Mouse (Mus musculus) megakaryocyte progenitor cell, adult 5-6 weeks (primary cell): ENCODE measurements around the gene Cluh. TPM values are rescaled to one million over a fixed set of nuclear protein-coding genes. Genes with fewer than 3 reads are reported as not detected.

ENCODE experiments used
- ATAC-seq: replicated peaks from 2 replicates; pipeline ENCODE4 v1.8.0; 2016; ENCODE audit warnings: mild to moderate bottlenecking, moderate TSS enrichment, inconsistent platforms; ENCODE audit not compliant: poor library complexity
- total RNA-seq, 2 experiments: library from RNA; stranded (forward) in 1 of 2; stranded (reverse) in 1 of 2; fragments of 157-497, 149-512 nt in 1 of 2; fragments of 200-1000 nt in 1 of 2; gene quantifications; 2 replicates each; pipeline versions ENCODE4 v1.2.3 to v1.2.4; 2015 to 2017

Gene Cluh
- total RNA-seq, 2 experiments from 2014 or later, result 35.5 to 36.4 TPM

DNA sequence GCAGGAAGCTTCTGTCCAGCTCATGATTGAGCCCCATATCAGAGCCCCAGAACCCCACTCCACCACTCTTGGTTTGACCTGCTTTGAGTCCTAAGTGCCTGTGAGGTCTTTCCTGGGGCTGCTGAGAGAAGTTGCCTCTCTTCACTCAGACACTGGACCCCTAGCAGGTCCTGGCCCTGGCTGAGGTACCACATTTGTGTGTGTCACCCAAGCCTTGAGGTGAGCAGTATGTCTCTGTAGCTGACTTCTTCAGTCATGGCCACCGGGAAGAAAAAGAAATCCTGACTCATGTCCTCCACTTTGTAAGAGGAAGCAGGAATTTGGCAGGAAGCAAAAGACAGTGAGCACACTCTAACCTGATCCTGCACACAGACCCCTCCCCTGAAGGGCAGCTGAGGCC, 9.7 kb upstream of the Cluh start:
- ATAC-seq, result no peak

- peak; percentile 47 for ATAC-seq
These were observed 1.3 kb upstream of the Cluh start for GRCm38 (mm10) chr11:74647966-74648365.

- ATAC-seq, result peak; percentile 27
These were observed 619 bp upstream of the Cluh start for GRCm38 (mm10) chr11:74648676-74649075.

DNA sequence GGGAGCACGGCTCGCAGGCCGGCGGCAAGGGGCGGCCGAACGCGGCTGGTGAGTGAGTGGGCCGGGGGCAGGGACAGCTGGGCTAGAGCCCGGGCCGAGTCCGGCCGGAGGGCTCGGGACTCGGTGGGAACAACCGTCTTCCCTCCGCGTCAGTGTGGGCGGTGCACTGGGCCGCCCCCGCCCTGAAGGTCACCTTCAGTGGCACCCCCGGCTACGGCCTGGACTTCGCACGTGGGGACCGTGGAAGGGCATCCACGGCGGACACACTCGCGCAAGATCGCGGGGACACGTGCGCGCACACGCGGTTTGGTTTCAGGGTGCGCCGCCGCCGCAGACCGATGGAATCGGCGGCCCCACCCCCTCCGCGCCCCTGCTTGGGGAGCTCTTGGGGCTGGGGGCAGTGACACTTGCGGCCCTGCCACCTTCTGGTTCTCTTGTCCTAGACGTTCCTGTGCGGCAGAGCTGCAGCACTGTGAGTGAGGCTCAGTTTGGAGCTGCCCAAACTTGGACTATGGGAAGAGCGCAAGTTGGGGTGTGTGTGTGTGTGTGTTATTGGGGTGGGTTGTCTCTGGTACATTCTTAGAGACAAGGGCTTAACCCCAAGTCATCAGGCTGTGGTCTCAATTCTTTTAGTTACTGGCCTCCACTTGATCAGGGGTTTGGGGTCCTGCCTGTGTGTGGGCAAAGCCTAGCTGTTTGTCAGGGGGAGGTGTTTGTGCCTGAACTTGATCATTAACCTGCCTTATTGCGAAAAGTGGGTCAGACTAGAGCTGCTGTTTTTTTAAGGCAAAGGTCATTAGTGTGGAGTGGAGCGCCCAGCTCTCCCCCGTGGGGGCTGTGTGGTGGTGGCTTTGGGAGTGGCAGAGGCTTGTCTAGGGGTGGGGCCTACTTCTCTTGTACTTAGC, 604 bp downstream of the Cluh start:
- peak; percentile 37 for ATAC-seq

DNA sequence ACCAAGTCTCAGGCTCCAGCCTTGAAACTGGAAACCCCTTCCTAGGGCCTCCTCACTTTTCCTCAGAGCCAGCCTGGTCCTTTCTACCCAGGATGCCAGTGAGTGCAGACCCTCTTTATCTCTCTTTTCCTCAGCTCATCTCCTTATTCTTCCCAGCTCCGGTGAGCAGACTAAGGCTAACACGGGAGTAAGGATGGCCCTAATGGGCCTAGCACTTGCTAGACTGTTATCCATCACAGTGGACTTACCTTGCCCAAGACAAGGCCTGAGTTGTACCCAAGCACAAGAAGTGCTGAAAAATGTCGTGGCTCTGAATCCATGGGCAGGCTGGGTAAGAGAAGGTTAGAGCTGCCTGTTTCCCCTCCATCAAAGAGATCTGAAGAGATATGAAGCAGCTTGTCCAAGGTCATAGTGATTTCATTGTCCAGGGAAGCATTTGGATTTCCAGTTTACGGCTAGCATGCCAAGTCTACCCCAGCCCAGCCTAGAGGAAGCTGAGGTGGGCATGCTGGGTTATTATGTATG, 1.3 kb downstream of the Cluh start:
- no peak for ATAC-seq

- ATAC-seq, result no peak
These were observed 3.5 kb downstream of the Cluh start for GRCm38 (mm10) chr11:74652791-74653191.

DNA sequence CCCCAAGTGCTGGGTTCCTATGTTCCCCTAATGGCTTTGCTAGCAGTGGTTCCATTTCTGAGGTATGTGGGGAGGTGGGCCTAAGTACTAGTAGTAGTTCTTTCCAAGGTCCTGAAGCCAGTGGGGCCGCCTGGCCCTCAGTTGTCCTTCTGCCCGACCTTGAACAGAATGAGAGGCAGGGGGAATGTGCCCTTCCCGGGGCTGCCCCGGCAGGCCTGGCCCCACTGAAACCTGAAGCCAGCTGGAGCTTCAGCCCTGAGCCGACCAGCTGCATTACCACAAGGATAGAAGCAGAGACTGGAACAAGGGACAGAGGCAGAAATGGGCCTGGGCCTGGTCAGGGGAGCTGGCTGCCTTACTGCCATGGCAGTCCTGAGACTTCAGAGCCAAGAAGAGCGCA, 4.1 kb downstream of the Cluh start:
- no peak for ATAC-seq

DNA sequence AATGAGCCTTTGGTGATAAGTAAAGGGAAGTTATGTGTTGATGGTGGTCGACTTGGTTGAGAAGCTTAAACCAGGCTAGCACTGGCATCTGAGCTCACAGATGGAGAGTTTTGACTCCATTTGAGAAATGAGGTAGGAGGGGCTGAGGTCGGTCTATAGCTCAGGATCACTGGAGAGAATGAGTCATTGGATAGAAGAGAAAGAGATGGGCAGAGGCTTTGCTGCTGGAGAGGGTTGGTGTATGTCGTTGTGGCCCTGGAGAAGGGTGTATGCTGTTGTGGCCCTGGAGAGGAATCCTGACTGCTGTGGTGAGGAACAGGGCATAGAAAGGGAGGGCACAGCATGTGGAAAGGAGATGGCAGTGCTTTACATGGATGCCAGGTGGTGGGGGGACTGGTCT, 6.6 kb downstream of the Cluh start:
- no peak for ATAC-seq

GRCm38 (mm10) chr11:74660336-74660735, 11.0 kb downstream of the Cluh start:
- ATAC-seq, result no peak

- ATAC-seq, result no peak
These were observed 12.3 kb downstream of the Cluh start for GRCm38 (mm10) chr11:74661641-74662040.

DNA sequence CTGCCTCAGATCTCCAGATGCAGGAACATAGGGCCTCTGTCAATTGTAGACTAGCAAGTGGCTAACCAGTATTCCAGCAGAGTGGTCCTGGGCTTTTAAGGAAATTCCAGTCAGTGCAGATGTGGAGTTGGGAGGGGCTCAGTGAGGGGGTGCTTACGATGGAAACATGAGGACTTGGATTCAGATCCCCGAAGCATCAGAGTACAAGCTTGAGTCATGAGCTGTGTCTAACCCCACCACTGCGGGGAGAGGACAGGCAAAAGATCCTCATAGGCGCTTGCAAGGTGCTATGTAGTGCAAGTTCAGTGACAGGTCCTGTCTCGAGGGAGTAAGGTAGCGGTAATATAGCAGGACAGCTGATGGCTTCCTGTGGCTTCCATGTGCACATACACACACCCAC, 12.9 kb downstream of the Cluh start:
- no peak for ATAC-seq

DNA sequence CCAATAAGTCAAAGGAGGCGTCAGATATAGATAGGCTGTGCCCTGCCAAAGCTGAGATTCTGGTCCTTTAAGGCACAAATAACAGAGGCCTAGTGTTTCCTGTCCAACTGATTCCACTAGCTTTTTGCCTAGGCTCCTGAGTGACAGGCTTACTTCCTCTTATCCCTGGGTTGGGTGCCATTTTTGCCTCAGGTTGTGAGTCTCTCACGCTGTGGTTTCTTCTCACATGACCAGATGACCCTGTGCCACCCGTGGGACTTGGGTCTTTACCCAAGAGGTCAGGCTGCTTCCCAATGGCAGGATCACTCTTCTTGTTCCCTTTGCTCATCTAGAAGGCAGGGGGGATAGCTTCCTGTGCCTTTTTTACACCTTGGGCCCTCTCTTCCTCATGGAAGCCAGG, 15.0 kb downstream of the Cluh start:
- peak; percentile 32 for ATAC-seq

- ATAC-seq, result 0 out of 2 replicates have a peak, but pooled peaks have one; percentile 8
These were observed 15.6 kb downstream of the Cluh start for GRCm38 (mm10) chr11:74664906-74665305.

DNA sequence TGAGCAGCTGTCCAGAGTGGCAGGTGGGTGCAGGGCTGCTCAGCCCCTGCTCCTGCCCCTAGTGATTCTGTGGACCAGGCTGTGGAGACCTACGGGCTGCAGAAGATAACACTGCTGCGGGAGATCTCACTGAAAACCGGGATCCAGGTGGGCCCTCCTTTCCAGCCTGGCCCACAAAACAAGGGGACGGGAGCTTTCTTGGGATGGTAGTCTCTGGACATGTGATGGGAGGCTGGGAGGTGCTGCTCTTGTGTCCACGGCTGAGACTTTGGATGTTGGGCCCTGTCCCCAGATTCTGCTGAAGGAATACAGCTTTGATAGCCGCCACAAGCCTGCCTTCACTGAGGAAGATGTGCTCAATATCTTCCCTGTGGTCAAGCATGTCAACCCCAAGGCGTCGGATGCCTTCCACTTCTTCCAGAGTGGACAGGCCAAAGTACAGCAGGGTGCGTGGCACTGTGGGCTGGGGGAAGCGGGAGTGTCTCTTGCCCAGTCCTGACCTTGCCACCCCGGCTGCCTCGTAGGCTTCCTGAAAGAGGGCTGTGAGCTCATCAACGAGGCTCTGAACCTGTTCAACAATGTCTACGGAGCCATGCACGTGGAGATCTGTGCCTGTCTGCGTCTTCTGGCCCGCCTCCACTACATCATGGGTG, 16.5 kb downstream of the Cluh start:
- ATAC-seq, result no peak

GRCm38 (mm10) chr11:74666284-74666652, 17.0 kb downstream of the Cluh start:
- ATAC-seq, result no peak

DNA sequence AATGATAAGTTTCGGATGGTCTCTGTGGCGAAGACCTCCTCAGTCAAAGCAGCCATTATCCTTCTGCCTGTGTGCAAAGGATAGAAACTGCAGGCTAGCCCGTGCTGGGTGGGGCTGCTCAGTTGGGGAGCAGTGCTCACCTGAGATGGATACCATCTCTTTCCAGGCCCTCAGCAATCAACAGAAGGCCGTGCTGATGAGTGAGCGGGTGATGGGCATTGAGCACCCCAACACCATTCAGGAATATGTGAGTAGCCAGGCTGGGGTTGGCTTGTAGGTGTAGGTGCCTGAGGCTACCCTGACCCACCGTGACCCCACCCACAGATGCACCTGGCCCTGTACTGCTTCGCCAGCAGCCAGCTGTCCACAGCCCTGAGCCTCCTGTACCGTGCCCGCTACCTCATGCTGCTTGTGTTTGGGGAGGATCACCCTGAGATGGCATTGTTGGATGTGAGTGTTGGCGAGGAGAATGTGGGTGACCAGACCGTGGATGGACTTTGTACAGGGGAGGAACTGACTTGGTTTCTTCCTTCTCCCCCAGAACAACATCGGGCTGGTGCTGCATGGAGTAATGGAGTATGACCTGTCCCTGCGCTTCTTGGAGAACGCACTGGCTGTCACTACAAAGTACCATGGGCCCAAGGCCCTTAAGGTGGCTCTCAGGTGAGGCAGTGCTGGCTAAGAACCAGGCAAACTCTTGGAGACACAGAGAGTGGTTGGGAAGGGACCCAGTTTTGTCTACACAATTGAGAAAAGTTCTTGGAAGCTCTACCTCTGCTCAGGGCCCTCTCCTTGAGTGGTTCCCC, 17.7 kb downstream of the Cluh start:
- ATAC-seq, result no peak

- ATAC-seq, result no peak
These were observed 18.3 kb downstream of the Cluh start for GRCm38 (mm10) chr11:74667582-74668010.

DNA sequence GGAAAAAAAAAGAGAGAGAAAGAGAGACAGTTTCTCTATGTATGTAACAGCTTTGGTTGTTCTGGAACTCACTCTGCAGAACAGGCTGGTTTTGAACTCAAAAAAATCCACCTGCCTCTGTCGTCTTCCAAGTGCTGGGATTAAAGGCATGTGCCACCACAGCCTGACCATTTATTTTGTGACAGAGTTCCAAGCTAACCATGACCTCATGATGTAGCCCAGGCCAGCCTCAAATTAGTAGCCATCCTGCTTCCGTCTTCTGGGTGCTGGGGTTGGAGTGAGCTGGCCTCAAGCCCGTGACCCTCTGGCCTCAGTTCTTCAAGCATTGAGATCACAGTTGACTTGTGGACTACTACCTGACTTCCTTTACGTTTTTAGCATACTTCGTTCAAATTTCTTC, 19.2 kb downstream of the Cluh start:
- ATAC-seq, result no peak

- ATAC-seq, result no peak
These were observed 19.7 kb downstream of the Cluh start for GRCm38 (mm10) chr11:74668971-74669370.

- ATAC-seq, result no peak
These were observed 20.9 kb downstream of the Cluh start for GRCm38 (mm10) chr11:74670151-74670550.

GRCm38 (mm10) chr11:74671013-74671412, 21.7 kb downstream of the Cluh start:
- ATAC-seq, result no peak
